Mouse (Mus musculus) stomach, embryonic 15.5 days (tissue): ENCODE measurements at regions not wholly inside any gene's neighbourhood (a gene's known extent, or its start where the extent isn't known, plus 50 kb on each side); places are given as distances from the start of the nearest gene placed in this dataset.

ENCODE experiments used
- ATAC-seq: fragments of 200-750 bp; cut with Nextera tagmentation; 2 replicates; pipeline ENCODE4 v1.8.0; 2017; ENCODE audit warnings: low read depth, moderate number of reproducible peaks, moderate TSS enrichment; ENCODE audit not compliant: insufficient read depth, low FRiP score
- H3K27ac ChIP-seq: fragments of 300-500 bp; sonication (generic); 2 replicates; pipeline ENCODE4 v1.5.1; 2015; ENCODE audit warnings: mild to moderate bottlenecking, inconsistent platforms
- H3K27me3 ChIP-seq: fragments of 300-500 bp; sonication (generic); replicated peaks from 2 replicates; pipeline ENCODE4 v1.6.1; 2015; ENCODE audit warnings: inconsistent platforms
- H3K36me3 ChIP-seq: fragments of 300-500 bp; sonication (generic); 2 replicates; pipeline ENCODE4 v1.6.1; 2015; ENCODE audit warnings: inconsistent platforms
- H3K4me1 ChIP-seq: fragments of 300-500 bp; sonication (generic); 2 replicates; pipeline ENCODE4 v1.6.1; 2015; ENCODE audit warnings: inconsistent platforms
- H3K4me2 ChIP-seq: fragments of 300-500 bp; sonication (generic); 2 replicates; pipeline ENCODE4 v1.6.1; 2015; ENCODE audit warnings: mild to moderate bottlenecking, inconsistent platforms
- H3K4me3 ChIP-seq: fragments of 300-500 bp; sonication (generic); replicated peaks from 2 replicates; pipeline ENCODE4 v1.5.1; 2015; ENCODE audit warnings: inconsistent platforms
- H3K9ac ChIP-seq: fragments of 300-500 bp; sonication (generic); 2 replicates; pipeline ENCODE4 v1.6.1; 2015; ENCODE audit warnings: inconsistent platforms
- H3K9me3 ChIP-seq: fragments of 300-500 bp; sonication (generic); 2 replicates; pipeline ENCODE4 v1.6.1; 2016; ENCODE audit warnings: inconsistent platforms
- WGBS: fragments of 180-500 bp; shearing (Covaris S2); methylation state at CpG from one replicate; pipeline ENCODE4 v1.1.7; 2015; 5-methylcytosine and 5-hydroxymethylcytosine counted together

GRCm38 (mm10) chr8:30916184-30916751 lies 2512.2 kb upstream of the 5930422O12Rik start:
- Histone ChIP-seq H3K36me3 (no peaks in the 10 kb centered on the region), H3K9me3 (no peaks in the 10 kb centered on the region), H3K4me3 (peak overlapping the region; percentile 39), H3K27me3 (no peaks in the 10 kb centered on the region), H3K4me1 (no peaks in the 10 kb centered on the region), H3K4me2 (peak overlapping the region; percentile 75), H3K9ac (peak overlapping the region; percentile 16; the same call in 1 of the 2 replicates), H3K27ac (no peak overlapping the region)
- ATAC-seq, result no peak
- WGBS, result 8% methylated on average over 12 of the region's 12 CpGs

- Histone ChIP-seq H3K27ac (no peak overlapping the region), H3K4me1 (no peaks in the 10 kb centered on the region), H3K9me3 (no peaks in the 10 kb centered on the region), H3K27me3 (no peaks in the 10 kb centered on the region), H3K4me2 (no peak overlapping the region), H3K36me3 (no peaks in the 10 kb centered on the region), H3K4me3 (no peak overlapping the region), H3K9ac (no peak overlapping the region)
- ATAC-seq, result no peak
- WGBS, result 79% methylated on average over 12 of the region's 12 CpGs
These were observed 2507.1 kb upstream of the 5930422O12Rik start for GRCm38 (mm10) chr8:30921451-30921850.

- peak; percentile 60 for ATAC-seq
- Histone ChIP-seq H3K36me3 (no peaks in the 10 kb centered on the region), H3K27ac (no peak overlapping the region), H3K4me1 (no peaks in the 10 kb centered on the region), H3K9me3 (no peaks in the 10 kb centered on the region), H3K4me3 (no peak overlapping the region), H3K27me3 (no peaks in the 10 kb centered on the region), H3K9ac (no peak overlapping the region), H3K4me2 (no peak overlapping the region)
- 37% methylated on average over 18 of the region's 18 CpGs for WGBS
These were observed 2505.0 kb upstream of the 5930422O12Rik start for GRCm38 (mm10) chr8:30923301-30924159.

- H3K27me3 ChIP-seq, result no peaks in the 10 kb centered on the region
- no peaks in the 10 kb centered on the region for H3K9me3 ChIP-seq
- WGBS, result 47% methylated on average over 5 of the region's 5 CpGs
- no peak for ATAC-seq
- H3K4me1 ChIP-seq, result no peaks in the 10 kb centered on the region
- no peak overlapping the region for H3K4me2 ChIP-seq
- no peak overlapping the region for H3K4me3 ChIP-seq
- H3K36me3 ChIP-seq, result no peaks in the 10 kb centered on the region
- no peak overlapping the region for H3K27ac ChIP-seq
- no peak overlapping the region for H3K9ac ChIP-seq
These were observed 2504.4 kb upstream of the 5930422O12Rik start for GRCm38 (mm10) chr8:30924160-30924534.

- Histone ChIP-seq H3K9ac (no peak overlapping the region), H3K4me2 (no peak overlapping the region), H3K4me3 (no peak overlapping the region), H3K9me3 (no peaks in the 10 kb centered on the region), H3K4me1 (no peaks in the 10 kb centered on the region), H3K27me3 (no peaks in the 10 kb centered on the region), H3K27ac (no peak overlapping the region), H3K36me3 (no peaks in the 10 kb centered on the region)
- WGBS, result 67% methylated on average over 6 of the region's 6 CpGs
- ATAC-seq, result no peak
These were observed 2503.9 kb upstream of the 5930422O12Rik start for GRCm38 (mm10) chr8:30924656-30925055.

- Histone ChIP-seq H3K36me3 (no peaks in the 10 kb centered on the region), H3K4me1 (no peaks in the 10 kb centered on the region), H3K27ac (no peak overlapping the region), H3K4me2 (no peak overlapping the region), H3K4me3 (no peak overlapping the region), H3K9ac (no peak overlapping the region), H3K27me3 (no peaks in the 10 kb centered on the region), H3K9me3 (no peaks in the 10 kb centered on the region)
- no peak for ATAC-seq
- WGBS, result 63% methylated on average over 4 of the region's 4 CpGs
These were observed 2490.9 kb upstream of the 5930422O12Rik start for GRCm38 (mm10) chr8:30937449-30938075.

- H3K36me3 ChIP-seq, result no peaks in the 10 kb centered on the region
- H3K9ac ChIP-seq, result no peak overlapping the region
- no peaks in the 10 kb centered on the region for H3K4me1 ChIP-seq
- 37% methylated on average over 4 of the region's 4 CpGs for WGBS
- H3K9me3 ChIP-seq, result no peaks in the 10 kb centered on the region
- H3K4me2 ChIP-seq, result no peak overlapping the region
- H3K27me3 ChIP-seq, result no peaks in the 10 kb centered on the region
- H3K4me3 ChIP-seq, result no peak overlapping the region
- no peak for ATAC-seq
- no peak overlapping the region for H3K27ac ChIP-seq
These were observed 2487.6 kb upstream of the 5930422O12Rik start for GRCm38 (mm10) chr8:30940901-30941300.

GRCm38 (mm10) chr8:30941511-30942175 lies 2486.9 kb upstream of the 5930422O12Rik start:
- Histone ChIP-seq H3K9ac (no peak overlapping the region), H3K27me3 (no peaks in the 10 kb centered on the region), H3K4me1 (no peaks in the 10 kb centered on the region), H3K9me3 (no peaks in the 10 kb centered on the region), H3K27ac (no peak overlapping the region), H3K4me3 (no peak overlapping the region), H3K4me2 (no peak overlapping the region), H3K36me3 (no peaks in the 10 kb centered on the region)
- no peak for ATAC-seq
- 68% methylated on average over 11 of the region's 11 CpGs for WGBS

GRCm38 (mm10) chr8:30946154-30947065 lies 2482.1 kb upstream of the 5930422O12Rik start:
- 62% methylated on average over 10 of the region's 10 CpGs for WGBS
- Histone ChIP-seq H3K9me3 (no peaks in the 10 kb centered on the region), H3K4me2 (no peak overlapping the region), H3K4me3 (no peak overlapping the region), H3K36me3 (no peaks in the 10 kb centered on the region), H3K4me1 (no peaks in the 10 kb centered on the region), H3K27ac (no peak overlapping the region), H3K9ac (no peak overlapping the region), H3K27me3 (no peaks in the 10 kb centered on the region)
- ATAC-seq, result no peak

- no peak for ATAC-seq
- H3K4me1 ChIP-seq, result no peaks in the 10 kb centered on the region
- no peaks in the 10 kb centered on the region for H3K27me3 ChIP-seq
- H3K9me3 ChIP-seq, result no peaks in the 10 kb centered on the region
- H3K27ac ChIP-seq, result no peak overlapping the region
- H3K4me3 ChIP-seq, result no peak overlapping the region
- H3K9ac ChIP-seq, result no peak overlapping the region
- H3K4me2 ChIP-seq, result no peak overlapping the region
- H3K36me3 ChIP-seq, result no peaks in the 10 kb centered on the region
These were observed 2475.7 kb upstream of the 5930422O12Rik start for GRCm38 (mm10) chr8:30952818-30953217.

- Histone ChIP-seq H3K9ac (no peak overlapping the region), H3K27me3 (no peaks in the 10 kb centered on the region), H3K9me3 (no peaks in the 10 kb centered on the region), H3K36me3 (no peaks in the 10 kb centered on the region), H3K4me3 (peak overlapping the region; percentile 9; the same call in 1 of the 2 replicates), H3K4me1 (no peaks in the 10 kb centered on the region), H3K27ac (no peak overlapping the region), H3K4me2 (peak overlapping the region; percentile 46)
- 40% methylated on average over 17 of the region's 17 CpGs for WGBS
- ATAC-seq, result no peak
These were observed 2468.9 kb upstream of the 5930422O12Rik start for GRCm38 (mm10) chr8:30959436-30960180.
